Mouse (Mus musculus) cerebellum, adult 11-12 months (tissue): ENCODE results near the gene Cnst.

ENCODE experiments used
- DNase-seq: peaks from one replicate; pipeline ENCODE4 v3.0.0; 2022

Gene Cnst

GRCm38 (mm10) chr1:179553949-179554347, 7.8 kb downstream of the Cnst start:
- no peak for DNase-seq

- DNase-seq: no peak
These were observed 10.8 kb downstream of the Cnst start for GRCm38 (mm10) chr1:179556921-179557320.

GRCm38 (mm10) chr1:179559446-179560194, 13.4 kb downstream of the Cnst start:
- DNase-seq: no peak

- DNase-seq: no peak
These were observed 14.8 kb downstream of the Cnst start for GRCm38 (mm10) chr1:179560845-179561430.

GRCm38 (mm10) chr1:179563211-179563610, 17.0 kb downstream of the Cnst start:
- DNase-seq: no peak

GRCm38 (mm10) chr1:179563926-179564325, 17.8 kb downstream of the Cnst start:
- DNase-seq: no peak

GRCm38 (mm10) chr1:179567558-179567957, 21.4 kb downstream of the Cnst start:
- DNase-seq: no peak

- no peak for DNase-seq
These were observed 22.7 kb downstream of the Cnst start for GRCm38 (mm10) chr1:179568690-179569398.

- DNase-seq: no peak
These were observed 24.3 kb downstream of the Cnst start for GRCm38 (mm10) chr1:179570482-179570881.

GRCm38 (mm10) chr1:179571686-179572085, 25.5 kb downstream of the Cnst start:
- DNase-seq: no peak

- DNase-seq: no peak
These were observed 27.6 kb downstream of the Cnst start for GRCm38 (mm10) chr1:179573650-179574206.

GRCm38 (mm10) chr1:179578625-179579024, 32.5 kb downstream of the Cnst start:
- DNase-seq: no peak

- DNase-seq: no peak
These were observed 34.0 kb downstream of the Cnst start for GRCm38 (mm10) chr1:179580200-179580599.

GRCm38 (mm10) chr1:179581422-179581821, 35.3 kb downstream of the Cnst start:
- no peak for DNase-seq

GRCm38 (mm10) chr1:179582021-179582433, 35.9 kb downstream of the Cnst start:
- DNase-seq: no peak

- DNase-seq: no peak
These were observed 36.9 kb downstream of the Cnst start for GRCm38 (mm10) chr1:179583090-179583489.

GRCm38 (mm10) chr1:179584220-179584619, 38.0 kb downstream of the Cnst start:
- no peak for DNase-seq

- no peak for DNase-seq
These were observed 39.5 kb downstream of the Cnst start for GRCm38 (mm10) chr1:179585646-179586045.

GRCm38 (mm10) chr1:179586430-179587095, 40.4 kb downstream of the Cnst start:
- DNase-seq: no peak

GRCm38 (mm10) chr1:179588230-179588629, 42.1 kb downstream of the Cnst start:
- DNase-seq: peak; percentile 86

- DNase-seq: peak; percentile 48
These were observed 45.5 kb downstream of the Cnst start for GRCm38 (mm10) chr1:179591639-179592038.

- no peak for DNase-seq
These were observed 46.0 kb downstream of the Cnst start for GRCm38 (mm10) chr1:179592143-179592542.

- no peak for DNase-seq
These were observed 46.8 kb downstream of the Cnst start for GRCm38 (mm10) chr1:179592972-179593371.
